Mouse (Mus musculus) hindbrain, embryonic 10.5 days (tissue): ENCODE measurements around the gene Podxl. TPM values are rescaled to one million over a fixed set of nuclear protein-coding genes. Genes with fewer than 3 reads are reported as not detected.

ENCODE experiments used
- DNase-seq: peaks from one replicate; pipeline ENCODE4 v3.0.0-alpha.2; 2017; ENCODE audit warnings: low spot score
- H3K27ac ChIP-seq: fragments of 300-500 bp; sonication (generic); 2 replicates; pipeline ENCODE4 v1.5.1; 2016; ENCODE audit warnings: mild to moderate bottlenecking, moderate library complexity
- H3K27me3 ChIP-seq: fragments of 300-500 bp; sonication (generic); 2 replicates; pipeline ENCODE4 v1.6.1; 2016; ENCODE audit warnings: mild to moderate bottlenecking; ENCODE audit not compliant: poor library complexity, insufficient read depth, severe bottlenecking
- H3K36me3 ChIP-seq: fragments of 300-500 bp; sonication (generic); 2 replicates; pipeline ENCODE4 v1.6.1; 2016; ENCODE audit warnings: mild to moderate bottlenecking, moderate library complexity
- H3K4me1 ChIP-seq: fragments of 300-500 bp; sonication (generic); replicated peaks from 2 replicates; pipeline ENCODE4 v1.6.1; 2016; ENCODE audit warnings: mild to moderate bottlenecking
- H3K4me3 ChIP-seq: fragments of 300-500 bp; sonication (generic); 2 replicates; pipeline ENCODE4 v1.5.1; 2016; ENCODE audit warnings: mild to moderate bottlenecking, moderate library complexity
- H3K9me3 ChIP-seq: fragments of 300-500 bp; sonication (generic); 2 replicates; pipeline ENCODE4 v1.6.1; 2016; ENCODE audit warnings: mild to moderate bottlenecking, moderate library complexity
- WGBS: fragments of 180-500 bp; shearing (Covaris S2); methylation state at CpG from one replicate; pipeline ENCODE4 v1.1.7; 2016; 5-methylcytosine and 5-hydroxymethylcytosine counted together
- polyA plus RNA-seq: library from polyadenylated mRNA; unstranded; fragments of >200 nt; fragmentation: Nextera tagmentation; extraction: Ambion mirVana; gene quantifications from 2 replicates; pipeline ENCODE4 v1.2.1, GENCODE M21; 2016

The Podxl gene
- polyA plus RNA-seq = 16.2 and 19.8 TPM in 2 replicates

DNA sequence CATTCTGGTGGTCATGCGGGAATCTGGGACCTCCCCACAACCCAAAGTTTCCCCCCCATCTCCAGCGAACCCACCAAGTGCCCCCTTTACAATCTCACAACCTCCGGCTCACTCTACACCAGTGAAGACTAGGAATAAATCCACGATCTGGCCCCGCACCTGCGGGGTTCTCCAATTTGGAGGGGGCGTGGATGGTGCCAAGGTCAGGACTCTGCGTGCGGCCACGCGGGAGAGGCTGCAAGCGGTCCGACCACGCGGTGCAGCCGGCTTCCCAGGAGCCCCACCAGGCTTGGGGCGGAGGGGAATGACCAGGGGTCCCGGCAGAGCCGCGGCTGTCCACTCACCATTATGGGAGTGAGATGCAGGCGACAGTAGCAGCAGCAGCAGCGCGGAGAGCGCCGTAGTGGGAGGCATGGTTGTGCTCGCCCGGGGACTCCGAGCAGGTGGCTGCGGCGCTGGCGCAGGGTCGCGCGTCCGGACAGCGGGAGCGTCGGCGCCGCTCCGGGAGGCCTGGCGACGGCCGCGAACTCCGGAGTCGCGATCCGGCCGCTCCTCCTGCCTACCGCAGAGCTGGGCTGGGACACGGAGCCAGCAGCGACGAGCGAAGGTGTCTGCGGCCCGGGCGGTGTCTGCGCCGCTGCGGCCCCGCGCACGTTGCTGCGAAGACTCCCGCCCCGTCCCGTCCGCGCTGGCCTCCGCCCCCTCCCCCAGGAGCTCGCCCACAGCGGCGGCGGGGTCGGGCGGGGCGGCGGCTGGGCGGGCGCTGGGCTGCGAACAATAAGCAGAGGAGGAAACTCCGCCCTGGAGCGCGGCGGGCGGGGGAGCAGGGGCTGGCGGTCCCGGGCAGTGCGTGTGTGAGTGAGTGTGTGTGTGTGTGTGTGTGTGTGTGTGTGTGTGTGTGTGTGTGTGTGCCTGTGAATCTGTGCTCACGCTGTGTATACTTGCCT, at the start of gene Podxl:
TSS of gene Podxl (minus strand) at position 747 of the 947 bp plus-strand sequence.
- peaks cover 45% of the 10 kb centered on the region for H3K27me3 ChIP-seq
- peak within 1 kb of the TSS; percentile 84 for H3K4me3 ChIP-seq
- H3K27ac ChIP-seq = peak within 1 kb of the TSS; percentile 94
- peaks cover 75% of the 10 kb centered on the region for H3K4me1 ChIP-seq
- under 1% methylated on average over 91 of the region's 91 CpGs for WGBS
- no peaks in the 10 kb centered on the region; the same call in 1 of the 2 replicates for H3K36me3 ChIP-seq
- H3K9me3 ChIP-seq = no peaks in the 10 kb centered on the region
- peak; percentile 91 for DNase-seq

DNA sequence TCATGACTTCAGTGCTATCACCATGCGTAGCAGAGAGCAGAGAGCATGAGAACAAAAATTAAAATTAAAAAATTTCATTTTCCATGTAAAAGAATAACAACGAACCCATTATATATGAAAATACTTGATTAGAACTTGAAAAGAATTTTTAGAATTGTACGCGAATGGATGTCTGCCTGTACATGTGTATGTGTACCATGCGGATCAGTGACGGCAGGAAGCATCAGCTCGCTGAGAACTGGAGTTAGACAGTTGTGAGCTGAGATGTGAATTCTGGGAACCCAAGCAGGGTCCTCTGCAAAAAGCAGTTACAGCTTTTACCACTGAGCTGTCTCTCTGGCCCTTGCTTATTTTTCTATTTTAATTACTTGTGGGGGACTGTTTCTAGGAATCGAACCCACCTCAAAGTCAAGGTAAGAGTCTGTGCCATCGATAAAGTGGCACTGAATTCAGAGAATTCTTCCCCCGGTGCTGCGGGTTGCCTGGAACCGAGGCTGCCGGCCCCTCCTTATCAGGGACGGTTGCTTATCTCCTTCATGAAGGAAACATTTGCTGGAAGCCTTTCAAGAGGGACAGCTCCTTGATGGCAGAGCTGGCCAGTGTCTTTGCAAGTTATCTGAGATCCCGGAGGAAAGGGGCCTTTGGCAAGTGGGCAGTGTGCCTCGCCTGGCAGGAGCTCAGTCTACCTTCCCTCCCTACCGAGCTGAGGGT, 48.9 kb upstream of the Podxl start:
- Histone ChIP-seq H3K4me3 (no peak overlapping the region), H3K36me3 (no peaks in the 10 kb centered on the region), H3K9me3 (no peaks in the 10 kb centered on the region), H3K27me3 (no peaks in the 10 kb centered on the region), H3K4me1 (peaks cover 12% of the 10 kb centered on the region), H3K27ac (peak overlapping the region; percentile 45; the same call in 1 of the 2 replicates)
- 82% methylated on average over 17 of the region's 17 CpGs for WGBS
- DNase-seq = no peak

DNA sequence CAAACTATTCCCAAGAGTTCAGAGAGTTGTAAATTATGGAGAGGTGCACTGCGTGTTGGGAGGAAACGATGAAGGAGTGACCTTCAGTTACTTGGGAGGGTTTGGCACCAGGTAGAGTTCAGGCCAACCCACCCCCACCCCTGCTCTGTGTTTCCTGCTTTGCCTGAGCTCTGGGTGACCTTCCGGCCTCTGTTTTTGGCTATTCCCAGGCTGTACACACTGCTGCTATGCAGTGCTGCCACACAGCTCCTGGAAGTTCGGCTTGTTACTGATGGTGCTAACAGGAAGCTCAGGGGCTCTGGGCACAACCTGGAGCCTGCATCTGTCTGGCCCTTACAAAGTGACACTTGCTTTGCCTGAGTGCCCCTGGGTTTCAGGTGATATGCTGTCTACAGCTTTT, 42.6 kb upstream of the Podxl start:
- Histone ChIP-seq H3K9me3 (no peaks in the 10 kb centered on the region), H3K27me3 (no peaks in the 10 kb centered on the region), H3K4me3 (no peak overlapping the region), H3K36me3 (no peaks in the 10 kb centered on the region), H3K4me1 (peaks cover 16% of the 10 kb centered on the region), H3K27ac (no peak overlapping the region)
- DNase-seq = no peak
- WGBS = 81% methylated on average over 4 of the region's 4 CpGs

DNA sequence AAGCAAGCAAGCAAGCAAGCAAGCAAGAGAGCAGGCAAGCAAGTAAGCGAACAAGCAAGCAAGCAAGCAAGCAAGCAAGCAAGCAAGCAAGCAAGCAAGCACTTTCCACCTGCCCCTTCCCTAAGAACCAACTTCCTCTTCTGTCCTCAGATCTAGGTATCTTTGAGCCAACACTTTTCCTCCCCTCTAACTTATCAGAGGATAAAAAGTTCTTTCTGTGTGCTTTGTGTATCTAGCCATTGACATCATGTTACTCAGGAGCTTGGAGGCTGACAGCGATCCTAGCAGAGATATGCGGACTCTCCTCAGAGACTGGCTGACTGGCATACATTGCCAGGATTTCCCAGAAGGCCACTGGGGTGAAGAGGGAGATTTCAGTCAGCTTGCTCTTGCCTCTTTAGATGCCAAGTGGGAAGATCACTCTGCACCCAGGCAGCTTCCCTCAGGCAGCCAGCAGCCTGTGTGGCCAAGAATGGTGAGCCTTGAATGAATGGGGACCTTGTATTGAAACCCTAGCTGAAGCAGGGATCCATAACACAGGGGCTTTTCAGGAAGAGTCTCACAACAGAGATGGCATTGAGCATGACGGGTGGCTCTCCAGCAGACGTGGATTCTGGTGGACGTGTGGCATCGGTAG, 41.0 kb upstream of the Podxl start:
- Histone ChIP-seq H3K4me3 (no peak overlapping the region), H3K36me3 (no peaks in the 10 kb centered on the region), H3K9me3 (no peaks in the 10 kb centered on the region), H3K27ac (no peak overlapping the region), H3K4me1 (peaks cover 24% of the 10 kb centered on the region), H3K27me3 (no peaks in the 10 kb centered on the region)
- no peak for DNase-seq
- WGBS = 84% methylated on average over 7 of the region's 7 CpGs

DNA sequence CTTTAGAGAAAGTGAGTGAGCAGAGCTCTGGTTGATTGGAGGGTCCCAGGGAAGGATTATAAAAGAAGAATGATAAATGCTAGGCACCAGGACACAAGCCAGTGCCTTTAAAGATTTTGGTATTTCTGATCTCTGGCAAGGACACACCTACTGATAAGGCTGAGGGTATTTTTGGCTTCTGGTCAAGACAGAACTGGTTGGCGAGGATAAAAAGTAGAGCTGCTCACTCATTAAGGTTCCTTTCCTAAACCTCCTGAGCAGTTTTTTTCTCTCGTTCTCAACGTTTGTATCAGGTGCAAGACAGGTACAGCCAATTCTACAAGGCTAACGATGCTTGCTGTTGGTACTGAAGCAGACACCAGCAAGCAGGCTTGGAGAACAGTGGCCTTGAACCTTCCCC, 38.7 kb upstream of the Podxl start:
- no peak for DNase-seq
- Histone ChIP-seq H3K4me3 (no peak overlapping the region), H3K4me1 (peaks cover 36% of the 10 kb centered on the region), H3K27ac (0 out of 2 replicates have a peak overlapping the region, but pooled peaks have one; percentile 23), H3K9me3 (no peaks in the 10 kb centered on the region), H3K36me3 (no peaks in the 10 kb centered on the region), H3K27me3 (no peaks in the 10 kb centered on the region)
- WGBS = 89% methylated on average over 4 of the region's 4 CpGs

DNA sequence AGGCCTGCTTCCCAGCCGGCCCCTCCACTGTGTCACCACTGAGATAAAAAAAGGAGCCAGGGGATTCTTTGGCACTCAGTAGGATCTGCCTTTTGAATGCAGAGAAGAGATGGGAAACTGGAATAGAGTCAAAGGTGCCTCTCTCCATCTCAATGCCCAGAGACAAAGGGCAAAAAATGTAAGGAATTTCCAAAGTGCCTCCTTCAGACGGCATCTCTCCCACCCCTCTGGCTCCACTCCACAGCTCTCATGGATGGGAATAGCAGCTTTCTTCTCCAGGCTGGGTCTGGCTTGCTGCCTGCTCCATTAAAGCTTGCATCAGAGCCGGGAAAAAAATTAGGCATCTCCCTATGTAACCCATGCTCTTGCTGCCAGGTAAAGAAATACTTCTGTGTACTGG, 37.4 kb upstream of the Podxl start:
- Histone ChIP-seq H3K36me3 (no peaks in the 10 kb centered on the region), H3K27me3 (no peaks in the 10 kb centered on the region), H3K27ac (peak overlapping the region; percentile 73), H3K9me3 (no peaks in the 10 kb centered on the region), H3K4me3 (no peak overlapping the region), H3K4me1 (peaks cover 47% of the 10 kb centered on the region)
- WGBS = 20% methylated on average over 3 of the region's 3 CpGs
- no peak for DNase-seq

DNA sequence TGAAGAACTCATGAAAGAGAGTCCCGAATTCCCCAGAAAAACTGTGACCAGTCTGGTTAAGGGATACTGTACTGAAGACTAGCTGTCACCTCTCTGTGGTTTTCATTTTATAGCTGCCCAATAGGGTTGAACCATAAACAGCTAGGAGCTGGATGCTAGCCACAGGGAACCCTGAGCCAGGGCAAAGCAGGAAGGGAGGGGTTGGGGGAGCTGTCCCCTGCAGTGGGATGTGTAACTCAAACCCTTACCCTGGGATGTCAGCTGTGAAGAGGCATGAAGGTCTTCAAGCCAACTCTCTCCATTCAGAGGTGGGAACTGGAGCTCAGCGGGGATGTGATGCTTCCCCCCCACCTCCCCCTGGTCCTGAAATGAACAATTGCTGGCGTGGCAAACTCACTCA, 36.1 kb upstream of the Podxl start:
- H3K36me3 ChIP-seq = no peaks in the 10 kb centered on the region
- 16% methylated on average over 3 of the region's 3 CpGs for WGBS
- H3K27me3 ChIP-seq = no peaks in the 10 kb centered on the region
- H3K4me1 ChIP-seq = peaks cover 50% of the 10 kb centered on the region
- no peak overlapping the region for H3K4me3 ChIP-seq
- peak overlapping the region; percentile 70 for H3K27ac ChIP-seq
- no peaks in the 10 kb centered on the region for H3K9me3 ChIP-seq
- DNase-seq = no peak

DNA sequence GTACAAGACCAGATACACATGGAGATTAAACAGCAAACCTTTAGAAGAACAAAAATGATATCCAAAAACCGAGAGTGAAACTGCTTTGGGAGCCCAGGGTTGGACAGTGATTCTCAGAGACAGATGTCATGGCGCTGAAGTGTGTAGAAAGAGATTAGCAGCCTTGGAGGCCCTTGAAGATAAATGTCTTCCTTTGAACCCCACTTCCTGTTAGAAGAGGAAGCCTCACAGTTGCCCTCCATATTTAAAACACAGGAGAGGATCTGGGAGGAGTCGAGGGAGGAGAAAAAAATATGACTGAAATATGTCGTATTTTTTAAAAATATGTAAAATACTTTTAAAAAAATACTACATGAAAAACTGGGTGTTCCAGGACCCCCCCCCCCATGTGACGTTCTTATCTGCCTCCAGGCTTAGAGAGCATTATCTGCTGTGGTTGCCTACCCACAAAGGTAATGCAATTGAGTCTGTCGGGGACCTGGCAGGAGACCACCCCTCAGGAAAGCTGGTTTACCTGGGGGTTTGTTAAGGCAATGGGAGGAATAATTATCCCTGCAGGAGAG, 34.6 kb upstream of the Podxl start:
- no peaks in the 10 kb centered on the region for H3K9me3 ChIP-seq
- no peak for DNase-seq
- H3K27ac ChIP-seq = no peak overlapping the region
- H3K4me3 ChIP-seq = no peak overlapping the region
- peaks cover 52% of the 10 kb centered on the region for H3K4me1 ChIP-seq
- H3K36me3 ChIP-seq = no peaks in the 10 kb centered on the region
- WGBS = 77% methylated on average over 6 of the region's 6 CpGs
- H3K27me3 ChIP-seq = no peaks in the 10 kb centered on the region

DNA sequence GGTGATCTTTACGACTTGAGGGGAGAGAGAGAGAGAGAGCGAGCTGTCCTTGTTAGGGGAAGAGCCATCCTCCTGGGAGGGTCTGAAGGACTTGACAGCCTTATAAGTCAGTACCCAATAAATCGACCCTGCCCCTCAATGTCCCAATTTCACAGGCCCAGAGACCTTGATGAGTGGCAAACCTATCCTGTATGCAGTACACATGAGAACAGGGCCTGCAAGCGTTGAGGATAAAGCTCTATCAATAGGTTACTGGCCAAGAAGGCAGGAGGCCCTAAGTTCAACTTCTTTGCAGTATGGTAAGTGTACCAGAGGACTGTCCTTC, 33.3 kb upstream of the Podxl start:
- H3K4me3 ChIP-seq = peak overlapping the region; percentile 23

DNA sequence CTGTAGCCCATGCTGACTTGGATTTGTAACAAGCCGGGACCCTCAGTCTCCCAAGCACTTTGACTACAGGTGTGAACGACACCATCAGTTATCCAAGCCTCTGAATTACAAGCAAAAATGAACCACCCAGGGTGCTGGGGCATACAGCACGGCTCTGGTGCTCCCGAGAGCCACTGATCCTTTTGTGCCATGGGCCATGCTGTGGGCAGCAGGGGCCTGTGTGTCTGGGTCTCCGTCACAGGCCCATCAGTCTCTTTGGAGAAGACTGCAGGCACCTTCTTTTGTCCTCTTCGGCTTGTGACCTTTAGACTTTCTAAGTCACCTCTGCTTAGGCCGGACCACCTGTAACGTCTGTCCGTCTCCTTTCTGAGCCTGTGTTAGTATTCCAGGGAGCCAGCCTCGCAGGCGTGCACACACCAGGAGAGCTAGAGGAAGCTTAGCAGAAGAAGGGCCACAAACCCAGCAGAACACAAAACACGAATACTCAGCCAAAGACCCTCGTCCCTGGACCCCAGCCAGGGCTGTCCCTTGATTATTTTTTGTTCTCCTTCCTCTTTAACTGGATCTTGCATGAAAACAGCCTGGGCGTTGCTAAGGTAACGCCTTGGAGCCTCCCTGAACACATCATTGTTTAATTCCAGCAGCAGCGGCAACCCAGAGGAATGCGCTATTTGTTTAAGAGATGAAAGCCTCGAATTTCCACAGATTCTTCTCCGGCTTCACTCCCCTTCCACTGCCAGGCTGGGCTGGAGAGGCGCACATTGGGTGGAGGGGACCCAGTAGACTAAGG, 32.8 kb upstream of the Podxl start:
- peaks cover 53% of the 10 kb centered on the region for H3K4me1 ChIP-seq
- no peaks in the 10 kb centered on the region for H3K9me3 ChIP-seq
- no peaks in the 10 kb centered on the region for H3K36me3 ChIP-seq
- peak overlapping the region; percentile 23 for H3K4me3 ChIP-seq
- H3K27me3 ChIP-seq = no peaks in the 10 kb centered on the region
- peak overlapping the region; percentile 90 for H3K27ac ChIP-seq
- DNase-seq = peak; percentile 80
- WGBS = 9% methylated on average over 20 of the region's 20 CpGs

More for the DNA sequence above, 33.3 kb upstream of the Podxl start:
- DNase-seq = no peak
- Histone ChIP-seq H3K4me1 (peaks cover 56% of the 10 kb centered on the region), H3K9me3 (no peaks in the 10 kb centered on the region), H3K27me3 (no peaks in the 10 kb centered on the region), H3K36me3 (no peaks in the 10 kb centered on the region), H3K27ac (peak overlapping the region; percentile 90)
- 24% methylated on average over 4 of the region's 4 CpGs for WGBS

DNA sequence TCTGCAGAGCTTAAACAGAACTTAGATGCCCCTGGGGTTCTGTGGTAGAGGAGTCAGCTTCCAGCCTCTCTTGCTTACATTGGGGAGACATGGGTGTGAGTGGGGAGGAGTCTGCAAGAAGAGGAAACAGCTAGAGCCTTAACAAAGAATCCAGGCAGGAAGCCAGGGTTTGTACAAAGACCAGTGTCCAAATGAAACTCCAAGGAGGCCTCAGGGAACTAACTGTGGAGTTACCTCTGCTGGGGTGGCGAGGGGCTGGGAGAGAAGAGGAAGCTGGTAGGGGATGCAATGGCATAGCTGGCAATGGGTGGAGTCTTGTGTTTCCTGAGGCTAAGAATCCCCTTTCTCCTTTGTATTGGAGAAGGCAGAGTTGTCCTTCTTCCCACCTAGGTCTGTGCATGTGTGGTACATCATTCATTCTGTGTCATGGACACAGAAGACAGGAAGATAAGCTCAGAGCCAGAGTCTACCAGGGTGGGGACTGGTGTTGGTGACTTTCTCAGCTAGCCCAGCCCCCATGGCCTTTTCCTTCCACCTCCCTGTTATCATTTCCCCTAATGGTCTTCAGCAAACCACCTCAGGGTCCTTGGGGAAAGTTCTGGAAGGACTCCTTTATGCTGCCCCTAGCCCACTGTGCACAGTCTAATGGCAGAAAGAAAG, 28.9 kb upstream of the Podxl start:
- no peak for DNase-seq
- Histone ChIP-seq H3K4me3 (no peak overlapping the region), H3K4me1 (peaks cover 27% of the 10 kb centered on the region), H3K36me3 (no peaks in the 10 kb centered on the region), H3K9me3 (no peaks in the 10 kb centered on the region), H3K27me3 (no peaks in the 10 kb centered on the region), H3K27ac (peak overlapping the region; percentile 51; the same call in 1 of the 2 replicates)
- WGBS = 82% methylated on average over 1 of the region's 1 CpGs
